Mouse (Mus musculus): ENCODE results near the gene Rxfp4. TPM values are rescaled to one million over a fixed set of nuclear protein-coding genes. Genes with fewer than 3 reads are reported as not detected.

Gene Rxfp4
- total RNA-seq (2014; fragmentation: Nextera tagmentation) (not detected in 2 replicates), total RNA-seq (2017) (not detected in 2 replicates)

GRCm38 (mm10) chr3:88652846-88653515 is at the start of gene Rxfp4:
Rxfp4 (minus strand) TSS chr3:88653142.
- ATAC-seq (replicated peaks; ENCODE audit: low FRiP score, low TSS enrichment, poor library complexity, severe bottlenecking), result no peak

GRCm38 (mm10) chr3:88701222-88701621 is 48.3 kb upstream of the Rxfp4 start:
- no peak for ATAC-seq (replicated peaks; ENCODE audit: low FRiP score, low TSS enrichment, poor library complexity, severe bottlenecking)

GRCm38 (mm10) chr3:88700247-88700646 is 47.3 kb upstream of the Rxfp4 start:
- no peak for ATAC-seq (replicated peaks; ENCODE audit: low FRiP score, low TSS enrichment, poor library complexity, severe bottlenecking)

- no peak for ATAC-seq (replicated peaks; ENCODE audit: low FRiP score, low TSS enrichment, poor library complexity, severe bottlenecking)
Measured at GRCm38 (mm10) chr3:88698834-88699233, 45.9 kb upstream of the Rxfp4 start.

GRCm38 (mm10) chr3:88698051-88698450 is 45.1 kb upstream of the Rxfp4 start:
- ATAC-seq (replicated peaks; ENCODE audit: low FRiP score, low TSS enrichment, poor library complexity, severe bottlenecking), result no peak

GRCm38 (mm10) chr3:88695545-88695944 is 42.6 kb upstream of the Rxfp4 start:
- ATAC-seq (replicated peaks; ENCODE audit: low FRiP score, low TSS enrichment, poor library complexity, severe bottlenecking), result no peak

- no peak for ATAC-seq (replicated peaks; ENCODE audit: low FRiP score, low TSS enrichment, poor library complexity, severe bottlenecking)
Measured at GRCm38 (mm10) chr3:88689079-88689478, 36.1 kb upstream of the Rxfp4 start.

- ATAC-seq (replicated peaks; ENCODE audit: low FRiP score, low TSS enrichment, poor library complexity, severe bottlenecking), result no peak
Measured at GRCm38 (mm10) chr3:88686734-88687611, 34.0 kb upstream of the Rxfp4 start.

- peak; percentile 19 for ATAC-seq (replicated peaks; ENCODE audit: low FRiP score, low TSS enrichment, poor library complexity, severe bottlenecking)
Measured at GRCm38 (mm10) chr3:88685958-88686451, 33.1 kb upstream of the Rxfp4 start.

GRCm38 (mm10) chr3:88684980-88685941 is 32.3 kb upstream of the Rxfp4 start, which contains the start of gene Khdc4:
Khdc4 (plus strand) TSS chr3:88685803.
- peak; percentile 99 for ATAC-seq (replicated peaks; ENCODE audit: low FRiP score, low TSS enrichment, poor library complexity, severe bottlenecking)

- no peak for ATAC-seq (replicated peaks; ENCODE audit: low FRiP score, low TSS enrichment, poor library complexity, severe bottlenecking)
Measured at GRCm38 (mm10) chr3:88684236-88684979, 31.5 kb upstream of the Rxfp4 start.

- no peak for ATAC-seq (replicated peaks; ENCODE audit: low FRiP score, low TSS enrichment, poor library complexity, severe bottlenecking)
Measured at GRCm38 (mm10) chr3:88683814-88684213, 30.9 kb upstream of the Rxfp4 start.

- ATAC-seq (replicated peaks; ENCODE audit: low FRiP score, low TSS enrichment, poor library complexity, severe bottlenecking), result peak; percentile 89
Measured at GRCm38 (mm10) chr3:88677399-88677798, 24.5 kb upstream of the Rxfp4 start.

GRCm38 (mm10) chr3:88664095-88664494 is 11.2 kb upstream of the Rxfp4 start:
- 0 out of 2 replicates have a peak, but pooled peaks have one; percentile 22 for ATAC-seq (replicated peaks; ENCODE audit: low FRiP score, low TSS enrichment, poor library complexity, severe bottlenecking)

GRCm38 (mm10) chr3:88659798-88660197 is 6.9 kb upstream of the Rxfp4 start:
- ATAC-seq (replicated peaks; ENCODE audit: low FRiP score, low TSS enrichment, poor library complexity, severe bottlenecking), result peak; percentile 50

- no peak for ATAC-seq (replicated peaks; ENCODE audit: low FRiP score, low TSS enrichment, poor library complexity, severe bottlenecking)
Measured at GRCm38 (mm10) chr3:88658441-88659127, 5.6 kb upstream of the Rxfp4 start.

GRCm38 (mm10) chr3:88655619-88656018 is 2.7 kb upstream of the Rxfp4 start:
- no peak for ATAC-seq (replicated peaks; ENCODE audit: low FRiP score, low TSS enrichment, poor library complexity, severe bottlenecking)

- ATAC-seq (replicated peaks; ENCODE audit: low FRiP score, low TSS enrichment, poor library complexity, severe bottlenecking), result no peak
Measured at GRCm38 (mm10) chr3:88654621-88655020, 1.7 kb upstream of the Rxfp4 start.

Data from megakaryocyte-erythroid progenitor cell, adult 5-6 weeks (primary cell).